Mouse (Mus musculus) kidney, adult 2 months (tissue): ENCODE measurements around the gene Praf2.

Experiments
- CTCF ChIP-seq: fragments of 200-500 bp; conservative IDR thresholded peaks from 2 replicates; pipeline ENCODE4 v1.5.1; 2011; ENCODE audit warnings: low read depth, mild to moderate bottlenecking, control low read depth, low read length, moderate library complexity, mixed read lengths; ENCODE audit not compliant: insufficient read depth, insufficient read length
- POLR2A ChIP-seq: fragments of 200-500 bp; IDR thresholded peaks from one replicate; pipeline ENCODE4 v1.6.1; 2011; ENCODE audit warnings: low read depth, low read length, control low read depth

- TF ChIP-seq POLR2A: no peak
- TF ChIP-seq CTCF: no peak
These were observed 47.4 kb upstream of the Praf2 start, which contains the start of gene Magix for GRCm38 (mm10) chrX:7680864-7681263.
